Mouse (Mus musculus) embryonic facial prominence, embryonic 15.5 days (tissue): ENCODE measurements around the gene Tsku. TPM values are rescaled to one million over a fixed set of nuclear protein-coding genes. Genes with fewer than 3 reads are reported as not detected.
A peak's percentile ranks its signal among the peaks of the same experiment; 100 is the strongest.

Experiments used
- ATAC-seq: fragments of 200-750 bp; cut with Nextera tagmentation; 2 replicates; pipeline ENCODE4 v1.8.0; 2017; ENCODE audit warnings: low read depth, moderate TSS enrichment; ENCODE audit not compliant: insufficient number of reproducible peaks, low FRiP score, low TSS enrichment
- H3K27ac ChIP-seq: fragments of 300-500 bp; sonication (generic); replicated peaks from 2 replicates; pipeline ENCODE4 v1.5.1; 2015; ENCODE audit warnings: mild to moderate bottlenecking, inconsistent platforms
- H3K27me3 ChIP-seq: fragments of 300-500 bp; sonication (generic); 2 replicates; pipeline ENCODE4 v1.6.1; 2015; ENCODE audit warnings: inconsistent platforms
- H3K36me3 ChIP-seq: fragments of 300-500 bp; sonication (generic); 2 replicates; pipeline ENCODE4 v1.6.1; 2015; ENCODE audit warnings: mild to moderate bottlenecking, inconsistent platforms
- H3K4me1 ChIP-seq: fragments of 300-500 bp; sonication (generic); 2 replicates; pipeline ENCODE4 v1.6.1; 2015; ENCODE audit warnings: inconsistent platforms
- H3K4me2 ChIP-seq: fragments of 300-500 bp; sonication (generic); replicated peaks from 2 replicates; pipeline ENCODE4 v1.6.1; 2015; ENCODE audit warnings: mild to moderate bottlenecking, inconsistent platforms
- H3K4me3 ChIP-seq: fragments of 300-500 bp; sonication (generic); replicated peaks from 2 replicates; pipeline ENCODE4 v1.5.1; 2015; ENCODE audit warnings: mild to moderate bottlenecking, inconsistent platforms
- H3K9ac ChIP-seq: fragments of 300-500 bp; sonication (generic); 2 replicates; pipeline ENCODE4 v1.6.1; 2015; ENCODE audit warnings: inconsistent platforms
- H3K9me3 ChIP-seq: fragments of 300-500 bp; sonication (generic); replicated peaks from 2 replicates; pipeline ENCODE4 v1.6.1; 2016; ENCODE audit warnings: inconsistent platforms
- WGBS: fragments of 180-500 bp; shearing (Covaris S2); methylation state at CpG from one replicate; pipeline ENCODE4 v1.1.7; 2015; 5-methylcytosine and 5-hydroxymethylcytosine counted together
- polyA plus RNA-seq: library from polyadenylated mRNA; unstranded; fragments of >200 nt; fragmentation: Nextera tagmentation; extraction: Ambion mirVana; gene quantifications from 2 replicates; pipeline ENCODE4 v1.2.1, GENCODE M21; 2015

The Tsku gene
- polyA plus RNA-seq, 1 experiment from 2014 or later = 20.7 TPM

DNA sequence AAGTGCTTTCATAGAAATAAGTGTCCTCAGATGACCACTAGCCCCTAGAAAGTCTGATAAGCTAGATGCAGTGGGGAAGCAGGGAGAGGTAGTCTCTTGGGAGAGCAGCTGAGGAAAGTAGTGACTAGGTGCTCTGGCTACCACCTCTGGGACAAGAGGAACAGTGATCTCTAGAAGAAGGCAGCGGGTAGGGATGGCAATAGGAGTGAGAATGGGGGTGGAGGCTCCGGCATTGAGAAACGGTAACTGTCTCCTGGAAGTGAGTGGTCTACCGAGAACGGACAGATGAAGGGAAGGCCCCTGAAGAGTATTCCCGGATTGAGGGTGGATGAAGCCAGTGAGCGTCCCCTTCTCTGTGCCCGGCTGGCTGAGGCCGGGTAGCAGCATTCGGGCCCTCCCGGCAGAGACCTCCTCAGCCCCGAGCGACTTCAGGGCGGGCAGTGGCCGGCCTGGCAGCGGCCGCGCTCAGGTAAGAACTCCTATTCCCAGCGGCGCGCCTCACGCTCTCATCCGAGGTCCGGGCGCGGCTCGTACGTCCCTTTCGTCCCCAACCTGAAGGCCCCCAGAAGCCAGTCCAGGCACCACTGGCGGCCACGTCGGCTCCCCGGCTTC is 52.4 kb downstream of the Tsku start:
- Histone ChIP-seq H3K27ac (peak overlapping the region; percentile 70), H3K9me3 (no peaks in the 10 kb centered on the region), H3K27me3 (no peaks in the 10 kb centered on the region), H3K4me2 (peak overlapping the region; percentile 75), H3K4me3 (peak overlapping the region; percentile 87), H3K9ac (peak overlapping the region; percentile 54), H3K36me3 (no peaks in the 10 kb centered on the region), H3K4me1 (peaks cover 9% of the 10 kb centered on the region)
- peak; percentile 32 for ATAC-seq
- WGBS = under 1% methylated on average over 33 of the region's 33 CpGs

DNA sequence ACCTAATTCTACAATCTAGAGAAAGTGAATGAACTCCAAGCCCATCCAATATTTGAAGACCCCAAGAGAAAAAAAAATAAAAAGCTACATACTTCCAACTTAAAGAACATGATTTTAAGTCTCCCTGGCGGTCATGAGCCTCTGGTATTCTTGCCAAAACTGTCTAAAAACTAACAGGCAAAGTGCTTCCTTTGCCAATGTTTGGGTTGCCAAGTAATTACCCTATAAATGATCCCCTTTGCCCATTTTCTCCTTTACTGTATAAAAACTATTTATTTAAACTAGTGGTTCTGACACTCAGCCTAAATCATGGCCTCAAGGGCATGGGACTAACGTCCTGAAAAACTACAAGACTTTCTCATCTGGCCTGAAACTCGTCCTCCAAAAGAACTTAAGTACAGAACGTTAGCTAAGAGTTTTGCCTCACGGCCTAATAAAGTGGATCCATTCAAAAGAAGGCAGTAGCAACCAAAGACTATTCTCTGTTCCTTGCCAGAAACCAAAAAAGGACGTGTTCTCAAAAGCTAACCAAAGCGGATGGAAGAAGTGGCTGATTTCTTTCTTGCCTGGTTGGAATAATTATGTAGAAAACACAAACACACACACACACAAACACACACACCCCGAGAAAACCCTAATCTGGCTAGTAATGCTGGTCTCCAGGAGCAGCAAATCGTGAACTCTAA is 53.1 kb downstream of the Tsku start:
- Histone ChIP-seq H3K4me3 (peak overlapping the region; percentile 87), H3K27ac (peak overlapping the region; percentile 70; the same call in 1 of the 2 replicates), H3K4me2 (peak overlapping the region; percentile 75), H3K4me1 (peaks cover 9% of the 10 kb centered on the region), H3K36me3 (no peaks in the 10 kb centered on the region), H3K9ac (no peak overlapping the region), H3K27me3 (no peaks in the 10 kb centered on the region), H3K9me3 (no peaks in the 10 kb centered on the region)
- WGBS = 32% methylated on average over 9 of the region's 9 CpGs
- ATAC-seq = no peak

DNA sequence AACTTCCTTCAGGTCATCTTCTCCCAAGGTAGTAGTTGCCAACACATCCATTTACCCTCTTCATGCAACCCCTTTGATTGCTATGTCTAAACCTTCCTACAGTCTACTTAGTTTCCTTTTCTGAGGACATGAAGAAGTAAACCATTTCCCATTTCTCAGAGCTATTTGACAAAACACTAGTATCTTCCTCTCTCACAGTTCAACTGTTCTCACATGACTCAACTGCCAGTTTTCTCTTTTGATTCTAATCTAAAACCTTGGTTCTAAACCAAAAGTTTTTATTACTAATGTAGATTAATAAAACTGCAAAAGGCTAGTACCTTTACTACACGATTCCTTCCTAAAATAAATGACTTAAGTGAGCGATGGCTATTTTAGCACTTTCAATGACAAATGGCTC is 53.7 kb downstream of the Tsku start:
- H3K27me3 ChIP-seq = no peaks in the 10 kb centered on the region
- no peak for ATAC-seq
- H3K4me2 ChIP-seq = no peak overlapping the region
- no peak overlapping the region for H3K9ac ChIP-seq
- H3K36me3 ChIP-seq = no peaks in the 10 kb centered on the region
- peaks cover 9% of the 10 kb centered on the region for H3K4me1 ChIP-seq
- no peaks in the 10 kb centered on the region for H3K9me3 ChIP-seq
- WGBS = 92% methylated on average over 2 of the region's 2 CpGs
- H3K4me3 ChIP-seq = no peak overlapping the region
- no peak overlapping the region for H3K27ac ChIP-seq

Other genes starting within 250 kb of the Tsku start
- 7.2 and 9.8 TPM in 2 replicates for gene Myo7a, start 241.8 kb downstream of the Tsku start, polyA plus RNA-seq
- gene Omp, start 215.8 kb downstream of the Tsku start, polyA plus RNA-seq = 7.3 and 10.7 TPM in 2 replicates
- gene Capn5, start 183.1 kb downstream of the Tsku start, polyA plus RNA-seq = 9.2 and 11.2 TPM in 2 replicates
- gene B3gnt6, start 161.8 kb downstream of the Tsku start, polyA plus RNA-seq = not detected in 2 replicates
- gene Acer3, start 40.1 kb downstream of the Tsku start, polyA plus RNA-seq = 43.5 and 43.9 TPM in 2 replicates
- gene Gucy2d, start 79.1 kb upstream of the Tsku start, polyA plus RNA-seq = 0.11 TPM in 1 of 2 replicates, not detected in the other
- gene Lrrc32, start 128.0 kb upstream of the Tsku start, polyA plus RNA-seq = 7.3 and 8.1 TPM in 2 replicates